Mouse (Mus musculus): Measurements from ENCODE around the gene Olfr1057.
"Not testable (repeated sequence)": the region's sequence is repeated elsewhere in the genome, so short reads cannot be mapped to it uniquely, and the experiment has no call there.

The Olfr1057 gene

GRCm38 (mm10) chr2:86378293-86378692, at the start of gene Olfr1057:
Olfr1057 (minus strand) TSS chr2:86378393.
- DNase-seq (ENCODE audit: low spot score in 2 of 2): no peak

- not testable (repeated sequence) for DNase-seq (ENCODE audit: low spot score in 2 of 2)
Observed at GRCm38 (mm10) chr2:86426649-86427048, 48.5 kb upstream of the Olfr1057 start, which contains the start of gene Olfr1062. Olfr1062 (minus strand) TSS chr2:86426749.

GRCm38 (mm10) chr2:86413950-86414349, 35.8 kb upstream of the Olfr1057 start, which contains the start of gene Olfr1061:
Olfr1061 (minus strand) TSS chr2:86414050.
- no peak for DNase-seq (ENCODE audit: low spot score in 2 of 2)

- no peak for DNase-seq (ENCODE audit: low spot score in 2 of 2)
Observed at GRCm38 (mm10) chr2:86395114-86395513, 16.9 kb upstream of the Olfr1057 start.

- not testable (repeated sequence) for DNase-seq (ENCODE audit: low spot score in 2 of 2)
Observed at GRCm38 (mm10) chr2:86388461-86388860, 10.3 kb upstream of the Olfr1057 start, which contains the start of gene Olfr1058. Olfr1058 (minus strand) TSS chr2:86388561.

GRCm38 (mm10) chr2:86366342-86366741, 11.9 kb downstream of the Olfr1057 start:
- DNase-seq (ENCODE audit: low spot score in 2 of 2): not testable (repeated sequence)

- DNase-seq (ENCODE audit: low spot score in 2 of 2): no peak
Observed at GRCm38 (mm10) chr2:86362369-86362768, 15.8 kb downstream of the Olfr1057 start, which contains the start of gene Olfr1056. Olfr1056 (minus strand) TSS chr2:86362469.

- DNase-seq (ENCODE audit: low spot score in 2 of 2): not testable (repeated sequence)
Observed at GRCm38 (mm10) chr2:86351751-86352150, 26.4 kb downstream of the Olfr1057 start.

- DNase-seq (ENCODE audit: low spot score in 2 of 2): no peak
Observed at GRCm38 (mm10) chr2:86350184-86350583, 28.0 kb downstream of the Olfr1057 start, which contains the start of gene Olfr1055. Olfr1055 (minus strand) TSS chr2:86350284.

GRCm38 (mm10) chr2:86335333-86335732, 42.9 kb downstream of the Olfr1057 start, which contains the start of gene Olfr1054:
Olfr1054 (minus strand) TSS chr2:86335433.
- no peak for DNase-seq (ENCODE audit: low spot score in 2 of 2)

Data from thymus, postnatal 10 days (tissue).